Mouse (Mus musculus): ENCODE data around the gene Atp5b.
"Not testable (repeated sequence)": the region's sequence is repeated elsewhere in the genome, so short reads cannot be mapped to it uniquely, and the experiment has no call there.

Gene Atp5b

DNA sequence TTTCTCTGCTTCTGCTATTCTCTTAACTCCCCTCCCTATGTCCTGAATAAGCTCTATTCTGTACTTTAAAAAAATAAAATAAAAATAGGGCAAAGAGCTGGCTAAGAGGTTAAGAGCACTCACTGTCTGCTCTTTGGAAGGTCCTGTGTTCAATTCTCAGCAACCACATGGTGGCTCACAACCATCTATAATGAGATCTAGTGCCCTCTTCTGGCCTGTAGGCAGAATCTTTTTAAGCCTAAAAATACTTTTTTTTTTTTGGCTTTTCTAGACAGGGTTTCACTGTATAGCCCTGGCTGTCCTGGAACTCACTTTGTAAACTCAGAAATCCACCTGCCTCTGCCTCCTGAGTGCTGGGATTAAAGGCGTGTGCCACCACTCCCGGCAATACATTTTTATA is 12.6 kb upstream of the Atp5b start:
- DNase-seq, result not testable (repeated sequence)

DNA sequence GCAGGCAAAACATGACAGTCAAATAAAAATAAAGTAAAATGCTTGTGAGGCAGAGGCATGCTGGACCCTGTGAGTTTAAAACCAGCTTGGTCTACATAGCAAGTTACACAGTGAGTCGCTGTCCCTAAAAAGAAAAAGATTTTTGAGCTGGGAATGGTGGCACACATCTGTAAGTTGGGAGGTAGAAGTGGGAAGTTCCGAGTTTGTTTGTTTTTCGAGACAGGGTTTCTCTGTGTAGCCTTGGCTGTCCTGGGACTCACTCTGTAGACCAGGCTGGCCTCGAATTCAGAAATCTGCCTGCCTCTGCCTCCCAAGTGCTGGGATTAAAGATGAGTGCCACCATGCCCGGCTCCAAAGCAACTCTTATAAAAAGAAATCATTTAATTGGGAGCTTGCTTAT is 4.8 kb upstream of the Atp5b start:
- DNase-seq, result not testable (repeated sequence)

DNA sequence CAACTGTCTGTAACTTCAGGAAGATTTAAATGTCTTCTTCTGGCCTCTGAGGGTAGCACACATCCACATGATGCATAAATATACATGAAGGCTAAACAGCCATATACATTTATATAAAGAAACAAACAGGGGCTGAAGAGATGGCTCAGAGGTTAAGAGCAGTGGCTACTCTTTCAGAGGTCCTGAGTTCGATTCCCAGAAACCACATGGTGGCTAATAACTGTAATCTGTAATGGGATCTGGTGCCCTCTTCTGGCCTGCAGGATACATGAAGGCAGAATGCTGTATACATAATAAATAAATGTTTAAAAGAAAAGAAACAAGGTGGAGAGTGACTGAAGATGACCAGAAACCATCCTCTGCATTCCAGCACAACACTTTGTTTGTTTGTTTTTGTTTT is 2.6 kb upstream of the Atp5b start:
- no peak for DNase-seq

DNA sequence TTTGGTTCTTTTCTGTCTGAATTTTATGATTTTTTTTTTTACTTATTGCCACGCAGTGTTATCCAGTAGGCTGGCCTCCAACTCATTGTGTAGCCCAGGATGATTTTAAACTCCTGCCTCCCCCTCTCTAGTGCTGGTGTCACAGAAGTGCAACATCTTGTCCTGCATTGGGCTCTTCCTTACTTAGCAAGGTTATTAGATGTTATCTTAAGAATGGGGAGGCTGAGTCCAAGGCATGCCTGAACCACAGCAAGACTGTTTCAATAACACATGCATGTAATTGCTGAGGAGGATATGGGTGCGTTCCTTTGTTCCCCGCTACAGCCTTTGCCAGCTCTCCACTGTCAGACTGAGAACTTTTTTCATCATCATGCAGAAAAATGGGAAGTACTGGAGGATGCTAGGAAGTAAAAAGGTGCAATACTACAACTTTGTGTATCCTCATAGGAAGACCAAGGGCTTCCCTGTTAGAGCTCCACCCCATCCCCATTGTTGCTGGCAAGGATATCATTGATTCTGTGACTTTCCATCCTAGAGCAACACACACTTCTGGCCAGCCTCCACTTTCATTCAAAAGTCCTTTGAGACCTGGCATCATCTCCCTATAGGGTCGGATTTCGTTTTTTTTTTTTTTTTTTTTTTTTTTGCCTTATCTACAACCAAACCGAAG is 1.1 kb upstream of the Atp5b start:
- DNase-seq, result peak; percentile 26

DNA sequence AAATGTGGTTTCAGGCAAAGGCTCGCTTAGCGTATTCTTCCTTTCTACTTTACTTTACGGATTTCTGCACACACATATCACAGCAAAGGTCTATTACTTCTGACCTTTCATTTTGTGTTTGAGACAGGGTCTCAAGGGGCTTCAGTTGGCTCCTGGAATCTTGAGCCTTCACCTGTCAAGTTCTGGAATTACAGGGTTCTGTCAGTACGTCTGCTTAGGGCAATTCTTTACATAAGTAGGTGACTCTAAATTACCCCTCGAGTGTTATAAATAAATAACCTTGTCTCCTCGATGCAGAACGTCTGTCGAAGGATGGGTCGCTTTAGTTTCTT is 630 bp upstream of the Atp5b start:
- no peak for DNase-seq

DNA sequence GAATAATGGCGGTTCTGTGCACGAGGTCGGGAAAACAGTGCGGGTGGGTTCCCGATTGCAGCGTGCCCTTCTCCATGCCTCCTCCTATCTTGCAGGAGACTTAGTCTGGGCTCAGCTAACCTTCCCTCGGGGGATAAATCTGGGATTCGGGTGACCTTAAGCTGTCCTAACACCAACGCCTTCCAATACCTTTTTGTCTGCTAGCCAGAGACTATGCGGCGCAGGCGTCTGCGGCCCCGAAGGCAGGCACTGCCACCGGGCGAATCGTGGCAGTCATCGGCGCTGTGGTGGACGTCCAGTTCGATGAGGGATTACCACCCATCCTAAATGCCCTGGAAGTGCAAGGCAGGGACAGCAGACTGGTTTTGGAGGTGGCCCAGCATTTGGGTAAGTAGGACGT is 615 bp downstream of the Atp5b start:
- DNase-seq, result peak; percentile 42

DNA sequence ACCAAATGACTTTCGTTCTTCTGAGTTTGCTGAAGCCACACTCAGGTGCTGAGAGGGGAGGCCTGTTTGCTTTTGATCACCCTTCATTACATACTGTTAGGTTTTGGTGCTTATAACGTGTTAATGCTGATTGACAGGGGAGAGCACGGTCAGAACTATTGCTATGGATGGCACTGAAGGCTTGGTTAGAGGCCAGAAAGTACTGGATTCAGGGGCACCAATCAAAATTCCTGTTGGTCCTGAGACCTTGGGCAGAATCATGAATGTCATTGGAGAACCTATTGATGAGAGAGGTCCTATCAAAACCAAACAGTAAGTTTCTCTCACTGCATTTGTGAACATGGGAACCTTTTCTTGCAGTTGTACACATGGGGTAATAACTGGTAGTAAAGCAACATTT is 1.1 kb downstream of the Atp5b start:
- no peak for DNase-seq

DNA sequence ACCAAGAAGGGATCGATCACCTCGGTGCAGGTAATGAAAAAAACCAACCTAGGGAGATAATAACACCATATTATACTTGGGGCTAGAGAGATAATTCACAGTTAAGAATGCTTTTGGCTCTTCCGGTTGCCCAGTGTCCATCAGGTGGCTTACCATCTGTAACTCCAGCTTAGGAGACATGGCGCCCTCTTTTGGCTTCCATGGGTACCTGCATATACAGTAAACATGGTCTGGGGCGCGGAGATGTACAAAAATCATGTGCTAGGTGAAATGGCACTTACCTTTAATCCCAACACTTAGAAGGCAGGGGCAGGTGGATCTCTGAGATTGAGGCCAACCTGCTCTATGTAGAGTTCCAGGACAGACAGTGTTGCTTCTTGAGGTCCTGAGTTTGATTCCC is 3.3 kb downstream of the Atp5b start:
- DNase-seq, result peak; percentile 29

DNA sequence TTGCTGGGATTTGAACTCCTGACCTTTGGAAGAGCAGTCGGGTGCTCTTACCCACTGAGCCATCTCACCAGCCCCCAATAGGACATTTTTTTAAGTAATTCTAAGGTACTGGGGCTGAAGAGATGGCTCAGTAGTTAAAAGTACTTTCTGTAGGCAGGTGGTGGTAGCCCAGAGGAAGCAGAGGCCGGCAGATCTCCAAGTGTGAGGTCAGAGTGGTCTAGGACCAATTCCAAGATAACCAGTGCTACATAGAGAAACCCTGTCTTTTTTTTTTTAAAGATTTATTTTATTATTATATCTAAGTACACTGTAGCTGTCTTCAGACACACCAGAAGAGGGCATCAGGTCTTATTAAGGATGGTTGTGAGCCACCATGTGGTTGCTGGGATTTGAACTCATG is 4.1 kb downstream of the Atp5b start:
- not testable (repeated sequence) for DNase-seq

DNA sequence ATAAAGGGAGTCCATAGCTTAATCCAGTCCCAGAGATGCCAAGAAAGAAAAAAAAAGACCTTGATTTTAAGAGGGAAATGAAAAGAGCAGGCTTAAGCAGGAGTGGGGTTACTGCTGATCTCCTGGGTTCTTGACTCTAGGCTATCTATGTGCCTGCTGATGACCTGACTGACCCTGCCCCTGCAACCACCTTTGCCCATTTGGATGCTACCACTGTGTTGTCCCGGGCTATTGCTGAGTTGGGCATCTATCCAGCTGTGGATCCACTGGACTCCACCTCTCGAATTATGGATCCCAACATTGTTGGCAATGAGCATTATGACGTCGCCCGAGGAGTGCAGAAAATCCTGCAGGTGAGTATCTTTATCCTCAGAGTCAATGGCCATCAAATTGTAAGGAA is 5.1 kb downstream of the Atp5b start:
- DNase-seq, result no peak

DNA sequence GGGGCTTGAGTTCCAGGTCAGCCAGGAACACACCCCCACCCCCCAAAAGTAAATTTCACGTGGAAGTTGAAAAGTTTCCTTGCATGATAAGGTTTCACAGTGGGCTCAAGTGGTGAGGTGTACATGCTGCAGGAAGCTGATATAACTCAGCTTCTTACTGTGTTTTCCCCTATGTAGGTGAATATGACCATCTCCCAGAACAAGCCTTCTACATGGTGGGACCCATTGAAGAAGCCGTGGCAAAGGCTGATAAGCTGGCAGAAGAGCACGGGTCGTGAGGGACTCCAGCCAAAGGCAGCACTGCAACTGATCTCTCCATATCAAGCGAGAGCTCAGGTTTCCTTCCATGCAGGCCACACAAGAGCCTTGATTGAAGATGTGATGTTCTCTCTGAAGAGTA is 6.8 kb downstream of the Atp5b start:
- DNase-seq, result no peak

DNA sequence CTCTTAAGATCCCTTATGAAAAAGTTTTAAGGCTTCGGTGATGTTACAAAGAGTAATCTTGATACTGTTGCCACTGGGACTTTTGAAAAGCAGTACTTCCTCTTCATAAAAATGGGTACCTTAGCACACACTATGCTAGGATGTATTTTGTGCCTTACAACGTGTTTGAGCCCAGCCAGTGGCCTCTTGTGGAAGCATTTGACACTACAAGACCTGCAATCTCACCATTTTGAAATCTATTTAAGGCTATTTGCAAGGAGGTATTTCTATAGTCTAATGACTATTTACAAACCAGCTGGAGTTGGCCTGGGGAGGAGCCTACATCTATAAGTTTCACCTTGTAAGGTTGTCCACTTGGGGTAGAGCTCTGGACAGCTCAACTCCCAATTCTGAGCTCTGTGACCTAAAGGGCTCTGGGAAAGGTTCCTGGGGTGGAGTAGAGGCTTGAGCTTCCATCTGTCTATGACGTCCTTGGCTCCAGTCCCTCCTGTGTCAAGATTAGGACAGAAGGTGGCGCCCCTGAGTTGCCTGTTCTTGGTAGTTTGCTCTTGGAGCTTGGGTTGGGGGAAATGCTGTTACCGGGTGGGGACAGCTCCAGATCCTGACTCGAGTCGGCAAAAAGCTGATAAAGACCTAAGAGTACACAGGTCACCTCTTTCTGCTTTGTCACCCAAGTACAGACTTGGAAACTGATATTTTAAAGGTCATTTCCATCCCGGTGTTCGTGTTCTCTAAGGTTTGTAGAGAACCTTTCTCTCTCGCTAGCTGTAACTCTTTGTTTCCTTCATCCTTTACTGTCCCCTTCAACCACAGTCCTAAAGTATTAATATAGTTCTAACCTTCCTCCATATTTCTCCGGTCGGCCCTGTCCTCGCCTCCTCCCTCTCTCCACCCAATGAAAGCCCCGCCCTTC is 7.8 kb downstream of the Atp5b start:
- peak; percentile 87 for DNase-seq

DNA sequence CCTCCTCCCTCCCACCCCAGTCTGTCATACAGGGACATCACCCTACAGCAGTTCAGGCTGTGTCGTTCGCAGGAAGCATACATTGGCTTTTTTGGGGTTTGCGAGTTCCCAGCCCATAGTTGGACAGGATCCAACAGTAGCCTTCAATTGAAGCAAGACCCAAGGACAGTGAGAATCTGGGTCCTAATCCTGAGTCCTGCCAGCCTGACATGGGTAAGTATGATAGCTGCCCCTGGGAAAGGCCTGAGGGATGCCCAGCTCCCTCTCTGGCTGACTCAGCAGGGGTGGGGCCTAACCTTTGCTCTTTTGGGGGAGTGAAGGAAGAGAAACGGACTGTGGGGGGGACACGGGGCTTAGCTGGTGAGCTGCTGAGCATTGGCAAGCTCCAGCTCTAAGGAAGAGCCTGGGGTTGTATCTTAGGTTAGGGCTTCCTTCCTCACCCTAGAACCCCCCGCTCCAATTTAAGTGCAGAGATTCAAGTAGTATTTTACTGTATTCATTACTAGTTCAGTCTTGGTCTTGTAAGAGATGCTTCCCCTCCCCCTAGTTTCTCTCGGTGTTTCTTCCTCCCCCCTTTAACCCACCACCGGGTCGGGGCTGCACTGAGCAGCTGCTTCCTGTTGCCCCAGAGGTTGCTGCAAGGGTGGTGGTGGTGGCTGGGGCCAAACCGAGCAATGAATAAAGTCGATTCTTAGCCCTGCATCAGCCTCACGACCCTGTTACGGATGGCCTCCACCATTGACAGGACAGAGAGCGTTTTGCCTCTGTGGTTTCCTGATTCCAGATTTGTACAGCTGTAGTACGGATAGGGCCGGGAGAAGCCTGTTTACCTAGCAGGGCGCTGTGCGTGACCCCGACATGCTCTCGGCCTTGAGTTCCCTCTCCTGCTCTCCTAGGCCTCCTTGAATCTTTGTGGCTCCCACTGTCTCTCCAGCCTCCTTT is 8.8 kb downstream of the Atp5b start, which contains the start of gene Baz2a:
Baz2a (plus strand) TSS at position 14 of the 942 bp plus-strand sequence.
- DNase-seq, result peak; percentile 45

DNA sequence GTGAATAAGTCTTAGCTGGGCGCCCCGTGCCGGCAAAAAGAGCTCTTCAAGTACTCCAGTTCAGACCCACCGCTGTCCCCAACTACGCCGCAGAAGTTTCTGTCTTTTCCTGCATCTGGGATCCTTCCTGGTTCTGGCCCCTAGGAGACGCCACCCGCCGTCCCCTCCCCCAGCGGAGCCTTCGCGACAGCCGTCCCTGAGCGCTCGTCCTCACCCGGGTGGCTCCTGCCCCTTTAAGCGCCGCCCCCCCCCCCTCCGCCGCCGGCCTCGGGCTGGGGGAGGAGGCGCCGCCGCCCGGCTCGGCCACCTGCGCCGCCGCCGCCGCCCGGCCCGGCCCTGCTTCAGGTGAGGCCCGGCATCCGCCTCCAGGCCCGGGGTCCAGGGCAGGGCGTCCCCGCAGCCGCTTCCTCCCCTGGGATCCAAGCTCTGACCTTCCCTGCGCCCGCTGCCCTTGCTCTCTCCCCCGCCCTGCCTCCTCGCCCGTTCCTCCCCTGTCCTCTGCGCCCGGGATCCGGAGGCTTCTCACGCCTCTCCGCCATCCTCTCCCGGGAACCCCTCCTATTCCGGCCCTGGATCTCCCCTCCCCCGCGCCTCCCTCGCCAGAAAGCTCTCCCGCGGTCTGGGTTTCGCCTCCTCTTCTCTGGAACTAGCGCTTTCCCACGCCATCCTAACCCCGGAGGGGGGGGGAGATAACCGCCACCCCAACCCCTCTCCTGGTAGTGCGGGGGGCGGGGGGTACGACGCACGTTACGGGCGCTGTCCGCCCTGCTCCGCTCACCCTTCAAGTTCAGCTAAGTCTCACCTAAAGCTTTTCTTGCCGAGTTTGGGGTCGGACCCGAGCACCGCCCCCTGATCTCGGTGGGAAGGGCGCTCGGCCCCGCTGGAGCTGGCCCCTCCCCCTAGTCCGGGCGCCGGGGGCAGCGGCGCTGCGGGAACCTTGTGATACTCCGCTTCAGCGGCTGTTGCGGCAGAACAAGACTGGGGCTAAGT is 9.7 kb downstream of the Atp5b start:
- DNase-seq, result peak; percentile 75

DNA sequence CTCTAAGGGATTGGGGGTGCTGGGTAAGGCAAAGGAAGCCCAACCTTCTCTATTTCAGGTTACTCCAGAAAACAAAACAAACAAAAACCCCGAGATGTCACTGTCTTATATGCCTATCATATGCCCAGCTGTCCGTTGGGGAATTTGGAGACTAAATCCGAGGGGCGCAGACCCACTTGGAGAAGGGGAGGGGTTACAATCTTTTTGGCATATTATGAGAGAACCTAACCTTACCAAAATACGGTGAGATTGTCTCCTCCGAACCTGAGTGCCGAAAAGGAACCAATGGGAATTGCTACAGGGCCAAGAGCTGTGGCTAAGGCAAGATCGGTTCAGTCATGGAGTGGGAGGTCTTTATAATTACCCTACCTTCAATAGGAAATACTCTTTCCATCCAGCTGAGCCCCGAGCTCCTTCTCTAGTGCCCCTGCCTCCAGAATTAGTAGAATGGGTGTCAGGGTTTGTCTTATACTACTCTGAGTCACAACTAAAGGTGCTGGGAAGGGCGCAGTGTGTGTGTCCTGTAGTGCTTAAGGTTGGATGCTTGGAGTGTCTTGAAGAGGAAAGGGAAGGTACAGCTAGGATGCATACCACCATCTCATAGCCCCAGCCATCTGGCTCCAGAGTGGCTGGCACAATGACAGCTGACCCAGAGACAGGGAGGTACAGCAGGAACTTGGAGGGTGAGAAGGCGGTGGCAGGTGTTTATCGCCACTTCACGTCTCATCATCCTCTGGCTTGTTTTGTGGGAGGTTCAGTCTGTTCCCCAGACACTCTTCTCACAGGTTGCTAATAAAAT is 10.6 kb downstream of the Atp5b start:
- DNase-seq, result peak; percentile 52

DNA sequence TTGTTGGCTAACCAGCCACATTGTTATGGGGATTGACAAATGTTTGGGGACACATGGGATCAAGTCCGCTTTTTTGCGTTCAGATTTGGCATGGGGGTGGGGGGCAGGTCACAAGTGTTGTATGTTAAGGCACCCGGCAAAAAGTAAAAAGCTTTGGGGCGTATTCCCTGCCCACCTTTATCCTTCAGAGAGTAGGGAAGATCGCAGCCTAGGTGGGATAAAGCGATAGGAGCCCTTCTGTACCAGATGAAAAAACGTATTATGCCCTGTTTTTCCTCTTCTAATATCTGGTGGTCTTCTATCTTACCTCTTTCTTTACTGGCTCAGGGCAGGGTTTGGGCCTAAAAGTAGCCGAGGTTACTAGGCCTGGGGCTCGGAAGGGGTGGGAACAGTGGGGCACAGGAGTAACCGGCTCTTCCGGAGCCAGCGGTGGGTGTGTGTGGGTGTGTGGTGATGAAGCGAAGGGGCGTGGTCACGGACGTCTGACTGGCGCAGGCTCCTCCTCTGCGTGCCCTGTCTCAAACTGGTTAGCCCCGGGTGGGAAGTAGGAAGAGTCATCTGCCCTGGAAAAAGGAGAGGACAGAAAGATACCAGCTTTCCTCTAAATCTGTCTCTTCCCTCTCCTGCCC is 11.4 kb downstream of the Atp5b start:
- DNase-seq, result peak; percentile 69

DNA sequence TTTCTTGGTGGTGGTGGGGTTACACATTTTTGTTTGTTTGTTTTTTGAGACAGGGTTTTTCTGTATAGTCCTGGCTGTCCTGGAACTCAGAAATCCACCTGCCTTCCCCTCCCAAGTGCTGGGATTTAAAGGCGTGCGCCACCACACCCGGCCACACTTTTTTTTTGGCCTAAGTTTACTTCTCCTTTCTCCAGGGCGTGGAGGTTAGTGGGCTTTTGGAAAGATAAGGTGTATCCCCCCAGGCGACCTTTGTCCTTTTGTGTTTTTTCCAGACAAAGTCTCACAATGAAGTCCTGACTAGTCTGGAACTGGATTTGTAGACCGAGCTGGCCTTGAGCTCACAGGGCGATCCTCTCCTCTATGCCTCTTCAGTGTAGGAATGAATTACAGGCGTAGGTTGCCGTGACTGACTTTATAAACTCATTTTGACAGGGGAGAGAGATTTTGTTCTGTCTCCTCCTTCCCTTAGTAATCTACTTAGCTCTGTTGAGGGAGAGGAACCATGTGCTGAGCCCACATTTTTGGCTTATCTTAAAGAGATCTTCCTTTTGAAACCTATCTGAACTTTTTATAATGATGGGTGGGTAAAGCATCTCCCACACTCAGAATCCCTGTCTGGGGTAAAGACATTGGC is 12.0 kb downstream of the Atp5b start:
- DNase-seq, result no peak

DNA sequence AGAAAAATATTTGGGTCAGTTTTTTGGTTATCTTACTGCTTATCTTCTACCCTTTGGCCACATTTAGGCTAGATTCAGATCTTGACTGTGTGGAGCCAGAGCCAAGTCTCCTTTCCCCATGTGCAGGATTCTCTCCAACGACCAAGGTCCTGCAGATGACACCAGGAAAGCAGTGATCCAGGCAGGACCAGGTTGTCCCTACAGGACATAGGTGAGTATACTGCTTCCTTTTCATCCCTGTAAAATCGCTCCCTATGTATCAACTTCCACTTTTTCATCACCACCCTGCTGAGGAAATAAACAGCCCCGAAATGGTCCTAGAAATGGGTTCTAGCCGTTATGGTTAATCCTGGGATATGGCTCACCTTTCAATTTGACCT is 13.2 kb downstream of the Atp5b start:
- DNase-seq, result no peak

DNA sequence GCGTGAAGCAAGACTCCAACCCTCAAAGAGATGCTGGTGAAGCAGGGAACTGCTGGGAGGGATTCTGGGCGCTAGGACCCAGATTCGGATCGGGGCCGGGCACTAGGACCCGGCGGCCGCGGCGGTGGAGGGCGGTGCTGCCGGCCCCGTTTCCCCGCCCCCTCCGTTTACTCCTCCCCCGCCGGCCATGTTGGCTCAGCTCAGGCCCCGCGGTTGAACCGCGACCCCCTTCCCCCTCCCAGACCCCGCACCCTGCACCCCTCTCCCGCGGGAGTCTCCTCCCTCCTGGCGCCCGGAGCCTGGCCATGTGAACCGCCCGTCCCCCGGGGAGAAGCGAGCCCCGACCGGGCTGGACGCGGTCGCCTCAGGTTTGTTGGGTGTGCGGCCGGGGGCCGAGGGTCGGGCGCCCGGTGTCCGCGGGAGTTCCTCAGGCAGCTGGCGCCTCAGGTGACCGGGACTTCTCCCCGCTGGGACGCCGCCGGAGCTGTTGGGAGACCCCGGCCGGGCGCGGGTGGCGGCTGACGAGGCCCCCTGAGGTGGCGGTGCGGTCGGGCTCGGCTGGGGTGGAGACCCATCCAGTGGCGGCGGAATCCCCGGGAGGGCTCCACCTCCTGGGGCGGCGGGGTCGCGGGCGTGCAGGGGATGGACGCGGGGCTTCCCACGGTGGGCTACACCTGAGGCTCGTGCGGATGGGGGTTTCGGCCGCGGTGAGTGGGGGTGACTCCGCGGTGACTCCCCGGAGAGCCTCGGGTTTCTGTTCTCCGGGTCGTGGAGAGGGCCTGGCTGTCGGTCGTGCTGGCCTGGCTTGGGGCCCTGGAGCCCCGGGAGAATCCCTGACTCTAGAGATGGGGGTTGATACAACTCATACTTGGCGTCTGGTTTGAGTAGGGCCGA is 13.9 kb downstream of the Atp5b start:
- DNase-seq, result peak; percentile 71

Data from cerebellum, adult 11 months (tissue).